Comparison of ENCODE assay signal across 28 mouse cellular contexts in genomic region chr2:71877865-71878264, GRCm38 (mm10). TPM values are rescaled to one million over a fixed set of nuclear protein-coding genes. Genes with fewer than 3 reads are reported as not detected.
DNase-seq lines count a peak whose midpoint lies in the region; ATAC-seq and TF ChIP-seq lines count a peak whose summit lies in the region.
"Had no signal": no experiment of that assay in that cellular context is flagged by ENCODE, and none has a peak within 500 bp of the region (broad histone marks: within the 10 kb centered on the region; RNA-seq: fewer than 3 reads in every experiment).

No protein-coding gene starts in this region.

- peak; percentile 87 for DNase-seq in heart, adult 11 months
- no peak for DNase-seq in heart, postnatal 10 days
- DNase-seq in heart, postnatal 0 days (ENCODE audit: low spot score) = no peak
- DNase-seq in heart, adult 8-10 months (ENCODE audit: low spot score) = no peak
- peak; percentile 4 for DNase-seq in c-Kit-negative CD71-positive TER-119-positive erythroid progenitor cells, embryonic 14.5 days (ENCODE audit: low read depth, low spot score)
- no peak for DNase-seq in forebrain, postnatal 0 days
- DNase-seq: adrenal gland, postnatal 10 days; cerebellum, adult 18-20 months; cerebellum, postnatal 10 days; gastrocnemius, postnatal 10 days; heart, postnatal 36 days; kidney, adult 18-20 months; kidney, postnatal 25 days; lung, adult 2 months; lung, postnatal 10 days; thymus, adult 2 months; thymus, postnatal 36 days had no signal

- no peak overlapping the region for H3K4me2 ChIP-seq in heart, postnatal 0 days (ENCODE audit: low read depth, low read length)
- peak overlapping the region; percentile 36 for H3K4me2 ChIP-seq in liver, embryonic 15.5 days
- no peak overlapping the region for H3K4me2 ChIP-seq in forebrain, postnatal 0 days (ENCODE audit: low read depth)
- H3K4me2 ChIP-seq: embryonic facial prominence, embryonic 13.5 days; forebrain, embryonic 15.5 days; hindbrain, embryonic 13.5 days; kidney, embryonic 15.5 days; midbrain, embryonic 13.5 days; neural tube, embryonic 13.5 days had no signal

- H3K27me3 ChIP-seq in heart, postnatal 0 days (ENCODE audit: control insufficient read depth, insufficient read depth, low read length) = no peaks in the 10 kb centered on the region
- no peaks in the 10 kb centered on the region for H3K27me3 ChIP-seq in liver, embryonic 15.5 days
- H3K27me3 ChIP-seq in forebrain, postnatal 0 days (ENCODE audit: insufficient read depth, low read length) = no peaks in the 10 kb centered on the region
- H3K27me3 ChIP-seq: embryonic facial prominence, embryonic 13.5 days; forebrain, embryonic 15.5 days; kidney, embryonic 15.5 days had no signal

- no peak for ATAC-seq in heart, postnatal 0 days (ENCODE audit: insufficient read depth, low read depth)
- no peak for ATAC-seq in liver, embryonic 15.5 days (ENCODE audit: insufficient read depth)
- no peak for ATAC-seq in forebrain, postnatal 0 days
- ATAC-seq: activated CD4-positive, CD25-positive, alpha-beta regulatory T cell, adult 4 months; CD4-positive, CD25-positive, alpha-beta regulatory T cell, adult 4 months; forebrain, embryonic 15.5 days; midbrain, embryonic 13.5 days had no signal

- H3K4me1 ChIP-seq in heart, postnatal 0 days (ENCODE audit: control insufficient read depth, insufficient read depth) = peaks cover 25% of the 10 kb centered on the region
- peaks cover 56% of the 10 kb centered on the region for H3K4me1 ChIP-seq in liver, embryonic 15.5 days (replicated peaks)
- H3K4me1 ChIP-seq in forebrain, postnatal 0 days (ENCODE audit: insufficient read depth) = peaks cover 6% of the 10 kb centered on the region; the same call in 1 of the 2 replicates

- WGBS in heart, postnatal 0 days = 56% methylated on average over 4 of the region's 4 CpGs
- WGBS in liver, embryonic 15.5 days (ENCODE audit: insufficient replicate concordance) = 79% methylated on average over 4 of the region's 4 CpGs
- 96% methylated on average over 4 of the region's 4 CpGs for WGBS in forebrain, postnatal 0 days

- intact Hi-C loops in heart, postnatal 10 days (cut with DNase I) = no loop called here

- H3K36me3 ChIP-seq in heart, postnatal 0 days (replicated peaks; ENCODE audit: control insufficient read depth, insufficient read depth, low read length) = peaks cover 29% of the 10 kb centered on the region
- H3K36me3 ChIP-seq in liver, embryonic 15.5 days (replicated peaks) = peaks cover 39% of the 10 kb centered on the region
- H3K36me3 ChIP-seq in forebrain, postnatal 0 days (ENCODE audit: insufficient read depth) = peaks cover 11% of the 10 kb centered on the region; the same call in 1 of the 2 replicates
- H3K36me3 ChIP-seq: forebrain, embryonic 15.5 days; neural tube, embryonic 13.5 days had no signal

- H3K9ac ChIP-seq in heart, postnatal 0 days (replicated peaks; ENCODE audit: low read depth, low read length) = no peak overlapping the region
- no peak overlapping the region for H3K9ac ChIP-seq in liver, embryonic 15.5 days
- no peak overlapping the region for H3K9ac ChIP-seq in forebrain, postnatal 0 days
- H3K9ac ChIP-seq: embryonic facial prominence, embryonic 13.5 days; forebrain, embryonic 15.5 days; hindbrain, embryonic 13.5 days; kidney, embryonic 15.5 days; midbrain, embryonic 13.5 days; neural tube, embryonic 13.5 days had no signal

- peak overlapping the region; percentile 67 for H3K27ac ChIP-seq in heart, postnatal 0 days (ENCODE audit: low read depth)
- peak overlapping the region; percentile 79 for H3K27ac ChIP-seq in liver, embryonic 15.5 days (replicated peaks)
- H3K27ac ChIP-seq in forebrain, postnatal 0 days (ENCODE audit: low read depth, low read length) = no peak overlapping the region
- H3K27ac ChIP-seq: embryonic facial prominence, embryonic 13.5 days; forebrain, embryonic 10.5 days; forebrain, embryonic 15.5 days; hindbrain, embryonic 13.5 days; kidney, embryonic 15.5 days; macrophage; midbrain, embryonic 13.5 days; neural tube, embryonic 13.5 days had no signal

- TF ChIP-seq EP300 in heart, postnatal 0 days (IDR thresholded peaks at IDR 0.05; ENCODE audit: low read depth) = no peak

- no peak for TF ChIP-seq CTCF in heart, postnatal 0 days (IDR thresholded peaks at IDR 0.05; ENCODE audit: low read depth)
- TF ChIP-seq CTCF in forebrain, postnatal 0 days (IDR thresholded peaks at IDR 0.05; ENCODE audit: low read depth) = no peak

- no peaks in the 10 kb centered on the region for H3K9me3 ChIP-seq in heart, postnatal 0 days (replicated peaks; ENCODE audit: control insufficient read depth, low read length)
- H3K9me3 ChIP-seq in liver, embryonic 15.5 days (replicated peaks) = no peaks in the 10 kb centered on the region
- no peaks in the 10 kb centered on the region for H3K9me3 ChIP-seq in forebrain, postnatal 0 days (ENCODE audit: low read length)
- H3K9me3 ChIP-seq: embryonic facial prominence, embryonic 13.5 days; forebrain, embryonic 10.5 days; forebrain, embryonic 15.5 days; hindbrain, embryonic 13.5 days; kidney, embryonic 15.5 days; midbrain, embryonic 13.5 days; neural tube, embryonic 13.5 days had no signal

- no peak overlapping the region for H3K4me3 ChIP-seq in heart, postnatal 0 days (ENCODE audit: low read depth, low read length)
- H3K4me3 ChIP-seq in liver, embryonic 15.5 days (replicated peaks) = no peak overlapping the region
- H3K4me3 ChIP-seq in forebrain, postnatal 0 days (ENCODE audit: low read depth, low read length) = no peak overlapping the region
- H3K4me3 ChIP-seq: embryonic facial prominence, embryonic 13.5 days; forebrain, embryonic 10.5 days; forebrain, embryonic 15.5 days; hindbrain, embryonic 13.5 days; kidney, embryonic 15.5 days; midbrain, embryonic 13.5 days; neural tube, embryonic 13.5 days had no signal

RNA-seq across cellular contexts. Expression of gene Pdk1, which starts 4.8 kb away (rescaled TPM):
- total RNA-seq in heart, postnatal 10 days (2021) = 100 to 1,000 TPM; 119 to 149 TPM
- total RNA-seq in heart, postnatal 0 days (2014; rRNA removed; ENCODE audit: low replicate concordance) = 181 and 286 TPM in 2 replicates
- polyA plus RNA-seq in heart, postnatal 0 days (2015; fragmentation: Nextera tagmentation; extraction: Ambion mirVana) = 62.8 and 65.0 TPM in 2 replicates
- total RNA-seq in heart, adult 8-10 months (2022) = 100 to 1,000 TPM; 182 to 208 (median 195) TPM
- 38.6 and 40.3 TPM in 2 replicates for polyA plus RNA-seq in liver, embryonic 15.5 days (2015; fragmentation: Nextera tagmentation; extraction: Ambion mirVana)
- total RNA-seq in forebrain, postnatal 0 days (2014; rRNA removed) = 42.0 and 46.7 TPM in 2 replicates
- 15.3 and 20.8 TPM in 2 replicates for polyA plus RNA-seq in forebrain, postnatal 0 days (2015; fragmentation: Nextera tagmentation; extraction: Ambion mirVana)

Comparison
In these comparisons a context has a peak if more than half of its experiments do, and no peak if none do; other contexts are left out.
1. DNase-seq: peak in heart, adult 11 months (single experiment) and c-Kit-negative CD71-positive TER-119-positive erythroid progenitor cells, embryonic 14.5 days (single experiment); none in heart, postnatal 10 days (0 of 2), heart, postnatal 0 days (single experiment), heart, adult 8-10 months (single experiment) and forebrain, postnatal 0 days (single experiment).